Mouse (Mus musculus): ENCODE measurements around the gene Ttc22.
A peak's percentile ranks its signal among the peaks of the same experiment; 100 is the strongest.

Ttc22 gene

GRCm38 (mm10) chr4:106655681-106656080 lies 33.4 kb downstream of the Ttc22 start:
- DNase-seq (ENCODE audit: low read depth, low spot score): no peak

DNA sequence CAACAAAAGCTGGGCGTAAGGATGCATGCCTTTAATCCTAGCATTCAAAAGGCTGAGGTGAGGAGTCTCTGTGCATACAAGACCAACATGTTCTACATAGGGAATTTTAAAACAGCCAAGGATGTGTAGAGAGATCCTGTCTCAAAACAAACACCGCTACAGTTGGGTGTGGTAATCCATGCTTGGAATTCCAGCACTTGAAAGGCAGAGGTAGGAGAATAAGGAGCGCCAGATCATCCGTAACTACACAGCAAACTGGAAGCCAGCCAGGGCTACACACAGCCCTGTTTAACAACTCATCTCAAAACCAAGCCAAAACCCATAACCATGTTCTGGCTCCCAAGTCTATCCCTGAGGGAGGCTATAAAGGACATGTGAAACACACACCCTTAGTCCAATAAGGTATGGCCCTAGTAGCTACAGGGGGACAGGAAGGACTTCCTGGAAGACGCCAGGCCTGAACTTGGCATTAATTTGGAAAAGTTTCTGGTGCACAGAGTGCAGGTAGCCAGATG lies 41.8 kb downstream of the Ttc22 start:
- DNase-seq (ENCODE audit: low read depth, low spot score): no peak

- DNase-seq (ENCODE audit: low read depth, low spot score): no peak
These were observed 42.5 kb downstream of the Ttc22 start for GRCm38 (mm10) chr4:106664697-106665096.

DNA sequence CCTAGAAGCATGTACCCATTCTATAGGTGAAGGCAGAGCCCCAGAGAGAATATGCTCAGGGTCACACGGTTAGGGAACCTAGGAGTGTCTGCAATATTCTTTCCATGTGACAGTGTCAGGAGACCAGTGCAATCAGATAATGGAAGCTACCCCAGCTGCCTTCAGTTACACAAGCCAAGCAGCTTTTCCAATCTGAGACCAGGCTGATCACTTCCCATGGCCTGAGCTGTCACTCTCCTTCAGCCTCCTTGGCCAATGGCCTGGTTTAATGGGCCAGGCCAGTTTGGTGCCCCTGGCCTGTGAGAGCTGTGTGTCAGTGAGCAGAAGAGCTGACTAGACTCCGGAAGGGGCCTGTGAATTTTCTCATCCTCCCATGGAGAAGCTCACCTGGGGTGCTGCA lies 43.0 kb downstream of the Ttc22 start:
- DNase-seq (ENCODE audit: low read depth, low spot score): no peak

GRCm38 (mm10) chr4:106665673-106666072 lies 43.4 kb downstream of the Ttc22 start:
- DNase-seq (ENCODE audit: low read depth, low spot score): no peak

- no peak for DNase-seq (ENCODE audit: low read depth, low spot score)
These were observed 44.3 kb downstream of the Ttc22 start for GRCm38 (mm10) chr4:106666546-106666945.

GRCm38 (mm10) chr4:106676749-106677148 lies 54.5 kb downstream of the Ttc22 start:
- DNase-seq (ENCODE audit: low read depth, low spot score): no peak

DNA sequence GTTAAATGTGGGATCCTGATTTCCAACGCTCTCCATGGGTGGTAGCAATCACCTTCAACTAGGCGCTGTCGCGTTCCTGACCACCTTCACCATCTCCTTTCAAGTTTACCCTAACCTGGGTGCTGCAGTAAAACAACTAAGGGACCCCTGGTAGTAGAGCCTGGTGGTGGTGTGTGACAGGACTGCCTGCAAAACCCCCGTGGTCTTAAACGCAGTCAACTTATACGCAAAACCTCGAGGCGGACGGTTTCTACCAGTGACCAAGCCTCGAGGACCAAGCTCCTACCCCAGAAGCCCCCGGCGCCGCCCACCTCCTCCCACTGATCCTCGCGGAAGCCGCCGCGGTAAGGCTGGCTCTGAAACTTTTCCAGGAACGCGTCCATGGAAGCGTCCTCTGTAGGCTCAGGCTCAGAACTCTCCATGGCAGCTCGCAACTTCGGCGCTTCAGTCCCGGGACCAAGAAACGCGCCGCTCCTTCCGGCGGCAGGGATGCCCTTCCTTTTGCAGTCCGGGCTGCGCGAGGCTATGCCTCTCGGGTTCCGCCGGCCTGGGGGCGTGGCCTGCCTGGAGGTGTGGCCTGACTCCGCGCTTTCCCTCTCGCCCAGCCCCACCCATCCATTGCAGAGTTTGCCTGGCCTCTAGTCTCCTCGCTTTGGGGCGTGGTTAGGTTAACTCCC lies 56.3 kb downstream of the Ttc22 start, which contains the start of gene Ttc4:
Gene Ttc4 (minus strand): TSS at position 503 of the 677 bp plus-strand sequence.
- peak; percentile 95 for DNase-seq (ENCODE audit: low read depth, low spot score)

- no peak for DNase-seq (ENCODE audit: low read depth, low spot score)
These were observed 56.9 kb downstream of the Ttc22 start for GRCm38 (mm10) chr4:106679152-106679551.

GRCm38 (mm10) chr4:106680955-106681354 lies 58.7 kb downstream of the Ttc22 start:
- DNase-seq (ENCODE audit: low read depth, low spot score): no peak

- DNase-seq (ENCODE audit: low read depth, low spot score): no peak
These were observed 66.5 kb downstream of the Ttc22 start for GRCm38 (mm10) chr4:106688636-106689296.
